Mouse (Mus musculus) stomach, postnatal 0 days (tissue): ENCODE data around the gene Glipr2. TPM values are rescaled to one million over a fixed set of nuclear protein-coding genes. Genes with fewer than 3 reads are reported as not detected.

ENCODE experiments used
- ATAC-seq: fragments of 200-750 bp; cut with Nextera tagmentation; 2 replicates; pipeline ENCODE4 v1.8.0; 2017; ENCODE audit not compliant: low FRiP score, low TSS enrichment
- DNase-seq: peaks from one replicate; pipeline ENCODE4 v3.0.0-alpha.2; 2016; ENCODE audit warnings: low spot score
- H3K27ac ChIP-seq: fragments of 300-500 bp; sonication (generic); replicated peaks from 2 replicates; pipeline ENCODE4 v1.5.1; 2014; ENCODE audit warnings: mild to moderate bottlenecking, control low read depth
- H3K27me3 ChIP-seq: fragments of 300-500 bp; sonication (generic); 2 replicates; pipeline ENCODE4 v1.6.1; 2014; ENCODE audit warnings: low read length; ENCODE audit not compliant: control insufficient read depth, insufficient read depth
- H3K36me3 ChIP-seq: fragments of 300-500 bp; sonication (generic); 2 replicates; pipeline ENCODE4 v1.6.1; 2014; ENCODE audit warnings: low read length, mixed read lengths; ENCODE audit not compliant: control insufficient read depth, insufficient read depth
- H3K4me1 ChIP-seq: fragments of 300-500 bp; sonication (generic); replicated peaks from 2 replicates; pipeline ENCODE4 v1.6.1; 2014; ENCODE audit warnings: antibody characterized with exemption; ENCODE audit not compliant: control insufficient read depth, insufficient read depth
- H3K4me2 ChIP-seq: fragments of 300-500 bp; sonication (generic); replicated peaks from 2 replicates; pipeline ENCODE4 v1.6.1; 2014; ENCODE audit warnings: low read depth, mild to moderate bottlenecking, control low read depth, moderate library complexity
- H3K4me3 ChIP-seq: fragments of 300-500 bp; sonication (generic); 2 replicates; pipeline ENCODE4 v1.5.1; 2014; ENCODE audit warnings: low read depth, low read length, control low read depth
- H3K9ac ChIP-seq: fragments of 300-500 bp; sonication (generic); 2 replicates; pipeline ENCODE4 v1.6.1; 2014; ENCODE audit warnings: mild to moderate bottlenecking, low read length, control low read depth, mixed read lengths
- H3K9me3 ChIP-seq: fragments of 300-500 bp; sonication (generic); 2 replicates; pipeline ENCODE4 v1.6.1; 2016; ENCODE audit warnings: low read length; ENCODE audit not compliant: control insufficient read depth
- CTCF ChIP-seq: IDR thresholded peaks from 2 replicates; pipeline ENCODE4 v1.5.1; 2016; ENCODE audit warnings: antibody characterized with exemption, low read depth, mild to moderate bottlenecking, moderate library complexity
- EP300 ChIP-seq: optimal IDR thresholded peaks from 2 replicates; pipeline ENCODE3; 2016; ENCODE audit warnings: antibody characterized with exemption
- WGBS: fragments of 180-500 bp; shearing (Covaris S2); extraction: QIAGEN DNeasy Blood & Tissue Kit; methylation state at CpG from one replicate; pipeline ENCODE4 v1.1.7; 2014; 5-methylcytosine and 5-hydroxymethylcytosine counted together
- polyA plus RNA-seq: library from polyadenylated mRNA; unstranded; fragments of >200 nt; fragmentation: Nextera tagmentation; extraction: Ambion mirVana; gene quantifications from 2 replicates; pipeline ENCODE4 v1.2.1, GENCODE M21; 2015

Gene Glipr2
- polyA plus RNA-seq, 1 experiment from 2014 or later: 46.4 TPM

DNA sequence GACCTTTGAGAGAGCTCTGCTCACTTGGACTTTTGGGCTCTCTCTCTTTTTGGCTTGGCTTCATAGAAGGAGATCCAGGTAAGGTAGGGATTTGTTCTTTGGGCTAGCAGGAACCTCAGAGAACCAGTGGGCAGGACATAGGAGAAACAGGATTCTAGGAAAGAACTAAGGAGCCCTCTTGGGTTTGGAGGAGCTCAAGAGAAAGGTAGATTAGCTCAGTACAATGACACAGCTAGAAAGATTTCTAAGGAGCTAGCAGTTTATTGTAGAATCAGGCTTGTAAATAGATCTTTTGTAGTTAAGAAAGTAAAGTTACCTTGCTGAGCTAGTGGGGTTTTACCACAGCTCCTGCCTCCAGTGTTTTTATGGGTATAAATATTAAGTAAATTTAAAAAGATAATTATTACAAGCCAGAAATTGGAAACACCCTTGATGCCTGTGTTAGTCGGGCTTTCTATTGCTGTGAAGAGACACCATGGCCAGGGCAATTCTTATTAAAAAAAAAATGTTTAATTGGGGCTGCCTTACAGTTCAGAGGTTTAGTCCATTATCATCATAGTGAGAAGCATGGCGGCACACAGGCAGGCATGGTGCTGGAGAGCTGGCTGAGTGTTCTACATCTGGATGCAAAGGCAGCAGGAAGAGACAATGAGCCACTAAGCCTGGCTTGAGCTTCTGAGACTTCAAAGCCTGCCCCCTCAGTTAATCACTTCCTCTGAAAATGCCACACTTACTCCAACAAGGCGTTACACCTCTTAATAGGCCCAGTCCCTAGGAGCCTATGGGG lies 47.6 kb downstream of the Glipr2 start:
- no peak for ATAC-seq
- Histone ChIP-seq H3K36me3 (no peaks in the 10 kb centered on the region), H3K9me3 (no peaks in the 10 kb centered on the region), H3K4me1 (no peaks in the 10 kb centered on the region), H3K27ac (no peak overlapping the region), H3K4me3 (no peak overlapping the region), H3K9ac (no peak overlapping the region), H3K4me2 (no peak overlapping the region), H3K27me3 (no peaks in the 10 kb centered on the region)
- DNase-seq: no peak
- 65% methylated on average over 3 of the region's 3 CpGs for WGBS
- no peak for TF ChIP-seq CTCF

DNA sequence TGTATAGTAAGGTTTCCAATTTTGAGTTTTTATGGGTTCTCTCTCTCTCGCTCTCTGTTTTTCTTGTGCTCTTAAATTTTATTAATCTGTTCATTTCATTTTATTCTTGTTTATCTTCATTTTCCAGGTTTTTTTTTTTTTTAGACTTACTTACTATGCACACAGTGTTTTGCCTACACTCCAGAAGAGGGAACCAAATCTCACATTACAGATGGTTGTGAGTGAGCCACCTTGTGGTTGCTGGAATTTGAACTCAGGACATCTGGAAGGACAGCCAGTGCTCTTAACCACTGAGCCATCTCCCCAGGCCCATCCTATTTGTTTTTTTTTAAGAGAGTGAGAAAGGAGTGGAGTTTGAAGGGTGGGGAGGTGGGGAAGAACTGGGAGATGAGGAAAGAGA lies 53.0 kb downstream of the Glipr2 start:
- Histone ChIP-seq H3K9ac (no peak overlapping the region), H3K9me3 (no peaks in the 10 kb centered on the region), H3K4me3 (no peak overlapping the region), H3K4me1 (peaks cover 7% of the 10 kb centered on the region), H3K27ac (no peak overlapping the region), H3K27me3 (no peaks in the 10 kb centered on the region), H3K4me2 (no peak overlapping the region), H3K36me3 (no peaks in the 10 kb centered on the region)
- peak; percentile 45 for TF ChIP-seq CTCF
- no peak for TF ChIP-seq EP300
- ATAC-seq (no peak), DNase-seq (no peak)
- WGBS: 92% methylated on average over 1 of the region's 1 CpGs

DNA sequence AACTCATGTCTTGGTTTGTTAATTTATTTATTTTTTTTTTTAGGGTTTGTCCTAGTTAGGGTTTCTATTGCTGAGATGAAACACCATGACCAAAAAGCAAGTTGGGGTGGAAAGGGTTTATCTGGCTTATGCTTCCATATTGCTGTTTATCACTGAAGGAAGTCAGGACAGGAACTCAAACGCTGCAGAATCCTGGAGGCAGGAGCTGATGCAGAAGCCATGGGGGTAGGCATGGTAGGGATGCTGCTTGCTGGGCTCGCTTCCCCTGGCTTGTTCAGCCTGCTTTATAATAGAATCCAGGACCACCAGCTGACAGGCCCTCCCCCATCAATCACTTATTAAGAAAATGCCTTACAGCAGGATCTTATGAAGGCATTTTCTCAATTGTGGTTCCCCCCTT lies 53.7 kb downstream of the Glipr2 start:
- Histone ChIP-seq H3K9me3 (no peaks in the 10 kb centered on the region), H3K4me1 (peaks cover 7% of the 10 kb centered on the region), H3K36me3 (no peaks in the 10 kb centered on the region), H3K27ac (no peak overlapping the region), H3K27me3 (no peaks in the 10 kb centered on the region), H3K9ac (no peak overlapping the region), H3K4me2 (no peak overlapping the region), H3K4me3 (no peak overlapping the region)
- no peak for ATAC-seq
- TF ChIP-seq EP300: no peak
- TF ChIP-seq CTCF: no peak
- WGBS: 48% methylated on average over 2 of the region's 2 CpGs
- DNase-seq: no peak

DNA sequence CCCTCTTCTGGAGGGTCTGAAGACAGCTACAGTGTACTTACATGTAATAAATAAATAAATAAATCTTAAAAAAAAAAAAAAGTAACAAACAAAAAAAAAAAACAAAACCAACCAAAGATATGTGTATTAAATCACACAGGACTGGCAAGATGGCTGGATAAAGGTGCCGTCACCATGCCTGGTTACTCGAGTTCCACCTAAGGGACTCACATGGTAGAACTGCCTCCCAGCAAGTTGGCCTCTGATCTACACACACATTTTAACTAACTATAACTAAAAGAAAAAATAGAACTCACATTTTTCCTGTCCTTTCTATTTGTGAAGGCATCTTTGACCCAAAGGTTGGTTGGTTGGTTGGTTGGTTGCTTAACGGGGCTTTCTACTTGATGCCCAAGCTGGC lies 54.6 kb downstream of the Glipr2 start:
- WGBS: 85% methylated on average over 3 of the region's 3 CpGs
- H3K9ac ChIP-seq: peak overlapping the region; percentile 62
- H3K4me3 ChIP-seq: peak overlapping the region; percentile 99
- H3K4me2 ChIP-seq: peak overlapping the region; percentile 90
- H3K27me3 ChIP-seq: no peaks in the 10 kb centered on the region
- H3K27ac ChIP-seq: peak overlapping the region; percentile 5; the same call in 1 of the 2 replicates
- TF ChIP-seq EP300: no peak
- TF ChIP-seq CTCF: no peak
- H3K4me1 ChIP-seq: peaks cover 7% of the 10 kb centered on the region
- ATAC-seq (no peak), DNase-seq (no peak)
- no peaks in the 10 kb centered on the region for H3K9me3 ChIP-seq
- H3K36me3 ChIP-seq: no peaks in the 10 kb centered on the region

DNA sequence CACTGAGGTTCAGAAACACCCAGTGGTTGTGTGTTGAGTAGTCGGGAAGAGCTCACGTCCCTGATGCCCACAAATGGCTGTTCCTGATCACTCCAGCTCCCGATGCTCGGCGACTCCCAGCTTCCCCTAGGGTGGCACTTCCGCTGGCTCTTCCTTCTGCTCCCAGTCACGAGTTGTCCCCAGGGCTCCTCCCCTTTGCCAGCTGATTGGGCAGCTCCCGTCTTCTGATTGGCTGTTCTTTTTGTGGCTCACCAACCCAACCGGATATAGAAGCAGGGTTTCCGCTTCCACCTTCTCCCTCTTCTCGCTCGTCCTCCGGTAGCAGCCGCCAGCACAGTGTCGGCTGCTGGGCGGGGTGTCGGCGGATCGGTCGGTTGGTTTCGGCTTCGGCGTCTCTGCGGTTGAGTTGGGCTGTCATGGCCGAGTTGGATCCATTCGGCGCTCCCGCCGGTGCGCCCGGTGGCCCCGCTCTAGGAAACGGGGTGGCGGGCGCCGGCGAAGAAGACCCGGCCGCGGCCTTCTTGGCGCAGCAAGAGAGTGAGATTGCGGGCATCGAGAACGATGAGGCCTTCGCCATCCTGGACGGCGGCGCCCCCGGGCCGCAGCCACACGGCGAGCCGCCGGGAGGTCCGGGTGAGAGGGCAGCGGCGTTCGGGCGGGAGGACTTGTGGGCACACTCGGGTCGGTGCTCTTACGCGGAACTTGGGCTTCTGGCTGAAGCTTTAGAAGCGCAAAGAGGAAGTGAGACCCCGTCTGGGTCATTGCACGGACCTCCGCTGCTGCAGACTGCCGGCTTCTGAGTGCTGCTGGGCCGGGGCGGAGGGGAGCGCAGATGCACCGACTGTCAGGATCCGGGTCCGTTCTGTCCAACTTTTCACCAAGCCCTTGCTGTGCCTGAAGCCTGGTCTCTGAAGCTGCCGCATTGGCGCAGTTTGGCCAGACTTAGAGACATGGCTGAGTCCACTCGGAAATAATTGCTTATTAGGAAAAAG lies 55.5 kb downstream of the Glipr2 start:
- under 1% methylated on average over 77 of the region's 77 CpGs for whole genome bisulfite sequencing
- Histone ChIP-seq H3K27ac (peak overlapping the region; percentile 91), H3K4me2 (peak overlapping the region; percentile 90), H3K4me3 (peak overlapping the region; percentile 99), H3K9me3 (no peaks in the 10 kb centered on the region), H3K36me3 (no peaks in the 10 kb centered on the region), H3K4me1 (peaks cover 7% of the 10 kb centered on the region), H3K27me3 (no peaks in the 10 kb centered on the region), H3K9ac (peak overlapping the region; percentile 97)
- TF ChIP-seq EP300 (no peak), CTCF (peak; percentile 20; the same call in 1 of the 2 replicates)
- DNase-seq (peak; percentile 95), ATAC-seq (peak; percentile 98)
